Comparison of ENCODE assay signal across 8 mouse cellular contexts in the genomic region with DNA sequence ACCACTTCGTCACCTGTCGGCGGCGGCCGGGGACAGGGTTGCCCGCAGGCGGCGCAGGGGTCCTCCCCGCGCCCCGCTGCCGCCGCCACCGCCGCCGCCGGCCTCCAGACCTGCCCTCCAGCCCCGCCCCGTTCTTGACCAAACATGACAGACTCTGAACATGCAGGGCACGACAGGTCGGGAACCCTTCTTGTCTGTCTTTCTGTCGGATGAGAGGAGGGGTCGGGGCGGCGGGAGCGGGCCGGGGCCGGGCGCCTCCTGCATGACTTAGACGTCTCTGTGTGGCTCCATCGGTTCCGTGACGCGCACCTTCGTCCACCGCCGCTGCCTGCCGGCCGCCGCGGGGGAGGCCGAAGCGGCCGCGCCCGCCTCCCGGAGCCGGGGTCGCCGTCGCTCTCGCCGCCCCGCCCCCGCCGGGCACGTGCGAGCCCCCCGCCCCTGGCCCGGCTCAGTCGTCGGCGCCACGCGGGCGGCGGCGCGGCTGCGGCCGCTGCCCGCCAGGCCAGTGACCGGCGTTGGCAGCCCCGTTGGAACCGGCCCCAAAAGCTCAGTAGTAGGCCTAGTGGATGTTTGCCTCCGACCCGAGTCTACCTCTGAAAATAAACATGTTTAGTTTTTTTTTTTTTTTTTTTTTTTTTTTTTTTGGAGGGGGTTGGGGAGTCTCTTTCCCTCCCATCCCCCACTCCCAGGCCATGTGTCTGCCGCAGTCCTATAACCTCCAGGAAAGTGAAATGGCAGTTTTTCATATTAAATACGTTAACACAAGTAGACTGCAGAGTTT. TPM values are rescaled to one million over a fixed set of nuclear protein-coding genes. Genes with fewer than 3 reads are reported as not detected.
DNase-seq lines count a peak whose midpoint lies in the region; ATAC-seq lines count a peak whose summit lies in the region.

A gene (minus strand): TSS at position 65 of the 781 bp plus-strand sequence.

- intact Hi-C loops in heart, postnatal 36 days (cut with DNase I) = loop anchor here (2.0 to 5.0 kb wide), 3 partner anchors 23 to 229 kb away; a partner anchor contains a TSS

- H3K9ac ChIP-seq in forebrain, embryonic 16.5 days (replicated peaks; ENCODE audit: low read depth, low read length) = peak within 1 kb of the TSS; percentile 100
- H3K9ac ChIP-seq in lung, embryonic 16.5 days (ENCODE audit: low read length) = peak within 1 kb of the TSS; percentile 96

- no peaks in the 10 kb centered on the region for H3K27me3 ChIP-seq in forebrain, embryonic 16.5 days (replicated peaks; ENCODE audit: control insufficient read depth, insufficient read depth, low read length)
- no peaks in the 10 kb centered on the region for H3K27me3 ChIP-seq in lung, embryonic 16.5 days (ENCODE audit: control insufficient read depth, insufficient read depth, low read depth, low read length)

- peak within 1 kb of the TSS; percentile 96 for H3K4me3 ChIP-seq in forebrain, embryonic 16.5 days (replicated peaks; ENCODE audit: low read length)
- peak within 1 kb of the TSS; percentile 91 for H3K4me3 ChIP-seq in lung, embryonic 16.5 days (ENCODE audit: low read length)

- peak; percentile 60 for ATAC-seq in forebrain, embryonic 16.5 days
- peak; percentile 87 for ATAC-seq in lung, embryonic 16.5 days (ENCODE audit: low read depth)

- H3K4me1 ChIP-seq in forebrain, embryonic 16.5 days (replicated peaks; ENCODE audit: control insufficient read depth, insufficient read depth, low read length) = peaks cover 6% of the 10 kb centered on the region
- peaks cover 3% of the 10 kb centered on the region; the same call in 1 of the 2 replicates for H3K4me1 ChIP-seq in lung, embryonic 16.5 days (replicated peaks; ENCODE audit: control insufficient read depth, insufficient read depth, low read length)

- peak within 1 kb of the TSS; percentile 62 for H3K4me2 ChIP-seq in forebrain, embryonic 16.5 days (ENCODE audit: low read length)
- H3K4me2 ChIP-seq in lung, embryonic 16.5 days (ENCODE audit: low read depth, low read length) = peak within 1 kb of the TSS; percentile 61

- DNase-seq in ES-CJ7 (ENCODE audit: low read depth, low spot score) = peak; percentile 84
- peak; percentile 84 for DNase-seq in cerebellum, adult 11-12 months
- peak; percentile 82 to 85 for DNase-seq in heart, postnatal 36 days
- DNase-seq in layer of hippocampus, adult 8-10 months (ENCODE audit: low spot score in 2 of 2) = peak; percentile 56 to 67
- peak; percentile 72 for DNase-seq in ovary, adult 18-20 months (ENCODE audit: low spot score)
- peak; percentile 54 for DNase-seq in thymus, postnatal 0 days (ENCODE audit: low spot score)

- H3K9me3 ChIP-seq in forebrain, embryonic 16.5 days (ENCODE audit: control insufficient read depth, low read length) = no peaks in the 10 kb centered on the region
- H3K9me3 ChIP-seq in lung, embryonic 16.5 days (ENCODE audit: control insufficient read depth, low read length) = no peaks in the 10 kb centered on the region

- peak within 1 kb of the TSS; percentile 100 for H3K27ac ChIP-seq in forebrain, embryonic 16.5 days (ENCODE audit: low read length)
- H3K27ac ChIP-seq in lung, embryonic 16.5 days (ENCODE audit: low read length) = peak within 1 kb of the TSS; percentile 100

- WGBS in forebrain, embryonic 16.5 days = under 1% methylated on average over 71 of the region's 80 CpGs
- WGBS in lung, embryonic 16.5 days = under 1% methylated on average over 70 of the region's 80 CpGs

- no peaks in the 10 kb centered on the region for H3K36me3 ChIP-seq in forebrain, embryonic 16.5 days (ENCODE audit: control insufficient read depth, insufficient read depth)
- no peaks in the 10 kb centered on the region for H3K36me3 ChIP-seq in lung, embryonic 16.5 days (ENCODE audit: control insufficient read depth, insufficient read depth, low read length)

RNA-seq across cellular contexts. Expression of the gene that starts here (rescaled TPM):
- 16.2 and 19.5 TPM in 2 replicates for polyA plus RNA-seq in forebrain, embryonic 16.5 days (2015; fragmentation: Nextera tagmentation; extraction: Ambion mirVana)
- 10 to 100 TPM; 11.7 TPM for total RNA-seq in heart, postnatal 36 days (2021)
- total RNA-seq in layer of hippocampus, adult 8-10 months (2022) = 1 to 10 TPM; 3.6 to 5.4 (median 5.0) TPM
- 12.0 and 13.1 TPM in 2 replicates for polyA plus RNA-seq in lung, embryonic 16.5 days (2015; fragmentation: Nextera tagmentation; extraction: Ambion mirVana)
- polyA plus RNA-seq in thymus, postnatal 0 days (2015; fragmentation: Nextera tagmentation; extraction: Ambion mirVana) = 17.1 and 18.5 TPM in 2 replicates

Comparison
In these comparisons a context has a peak if more than half of its experiments do, and no peak if none do; other contexts are left out.
1. Peak in every context shown above with its lines: DNase-seq, ATAC-seq, H3K4me3 ChIP-seq and H3K27ac ChIP-seq.